Mouse (Mus musculus) layer of hippocampus, postnatal 36 days (tissue): ENCODE measurements around the gene Ankrd31. TPM values are rescaled to one million over a fixed set of nuclear protein-coding genes. Genes with fewer than 3 reads are reported as not detected.
A peak's percentile ranks its signal among the peaks of the same experiment; 100 is the strongest.
"Not testable (repeated sequence)": the region's sequence is repeated elsewhere in the genome, so short reads cannot be mapped to it uniquely, and the experiment has no call there.

Source experiments
- DNase-seq, 2 experiments: peaks; one replicate each; pipeline ENCODE4 v3.0.0; 2022
- total RNA-seq, 2 experiments: library from RNA; stranded (reverse); gene quantifications; 2 replicates each; pipeline ENCODE4 v1.2.3; 2021

Gene Ankrd31
- total RNA-seq = under 1 TPM; 0.66 to 0.97 TPM

DNA sequence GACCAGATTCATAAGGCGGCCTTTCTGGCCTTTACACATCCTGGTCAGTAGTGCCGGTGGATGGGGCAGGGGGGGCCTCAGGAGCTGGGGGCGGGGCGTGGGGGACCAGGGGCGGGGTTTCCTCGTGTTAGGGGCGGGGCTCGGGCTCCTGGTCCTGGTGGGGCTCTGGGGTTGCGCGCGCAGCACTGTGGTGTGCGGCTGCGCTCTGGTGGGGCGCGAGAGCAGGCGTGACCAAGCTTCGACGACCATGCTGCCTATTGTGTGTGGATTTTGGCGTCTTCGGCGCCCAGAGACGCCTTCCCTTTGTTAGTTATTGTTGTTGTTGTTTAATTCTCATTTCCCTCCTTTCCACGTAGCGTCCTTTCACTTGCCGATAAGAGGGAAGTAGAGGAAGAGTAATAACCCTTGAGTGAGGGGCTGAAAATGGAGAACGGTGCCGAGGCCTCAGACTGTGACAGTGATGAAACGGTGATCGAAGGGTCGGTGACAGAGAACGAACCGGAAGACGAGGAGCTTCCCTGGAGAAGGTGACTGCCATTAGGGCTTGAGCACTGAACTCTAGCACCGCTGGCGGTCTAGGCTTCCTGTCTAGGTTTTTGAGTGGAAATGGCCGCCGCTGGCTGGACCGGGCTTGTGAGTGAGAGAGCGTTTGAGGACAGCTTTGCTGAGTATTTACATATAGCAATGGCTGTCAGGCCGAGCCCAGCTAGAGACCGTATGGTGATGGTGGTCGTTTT lies at the start of gene Ankrd31:
Gene Ankrd31, plus strand, starts transcription at position 164 of the 737 bp plus-strand sequence.
- no peak for DNase-seq

- no peak for DNase-seq
Measured at GRCm38 (mm10) chr13:96702567-96703278, 45.3 kb upstream of the Ankrd31 start.

DNA sequence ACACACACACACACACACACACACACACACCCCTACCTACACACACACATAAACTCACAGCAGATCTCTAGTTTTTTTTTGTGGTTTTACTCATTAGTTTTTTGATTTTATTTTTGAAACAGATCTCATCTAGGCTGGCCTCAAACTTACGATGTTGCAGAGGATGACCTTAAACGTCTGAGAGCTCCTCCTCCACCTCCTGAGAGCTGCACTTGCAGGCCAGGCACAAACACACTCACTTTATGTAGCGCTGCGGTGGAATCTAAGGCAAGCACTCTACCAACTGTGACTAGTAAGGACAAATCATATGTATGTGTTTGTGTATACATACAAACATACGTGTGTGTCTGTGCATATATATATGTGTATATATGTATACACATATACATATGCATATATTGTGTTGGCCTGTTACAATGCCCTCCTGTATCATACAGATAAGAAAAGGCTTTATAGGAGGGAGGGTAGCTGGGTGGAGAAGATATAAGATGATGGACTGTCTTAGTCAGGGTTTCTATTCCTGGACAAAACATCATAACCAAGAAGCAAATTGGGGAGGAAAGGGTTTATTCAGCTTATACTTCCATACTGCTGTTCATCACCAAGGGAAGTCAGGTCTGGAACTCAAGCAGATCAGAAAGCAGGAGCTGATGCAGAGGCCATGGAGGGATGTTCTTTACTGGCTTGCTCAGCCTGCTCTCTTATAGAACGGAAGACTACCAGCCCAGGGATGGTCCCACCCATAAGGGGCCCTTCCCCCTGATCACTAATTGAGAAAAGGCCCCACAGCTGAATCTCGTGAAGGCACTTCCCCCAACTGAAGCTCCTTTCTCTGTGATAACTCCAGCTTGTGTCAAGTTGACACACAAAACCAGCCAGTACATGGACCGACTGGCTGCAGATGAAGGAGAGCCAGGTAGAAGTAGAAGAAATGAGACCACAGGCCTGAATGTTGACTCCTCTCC lies 38.5 kb upstream of the Ankrd31 start:
- no peak for DNase-seq

- no peak for DNase-seq
Measured at GRCm38 (mm10) chr13:96716311-96716710, 31.8 kb upstream of the Ankrd31 start.

- DNase-seq = no peak
Measured at GRCm38 (mm10) chr13:96717821-96718220, 30.3 kb upstream of the Ankrd31 start.

DNA sequence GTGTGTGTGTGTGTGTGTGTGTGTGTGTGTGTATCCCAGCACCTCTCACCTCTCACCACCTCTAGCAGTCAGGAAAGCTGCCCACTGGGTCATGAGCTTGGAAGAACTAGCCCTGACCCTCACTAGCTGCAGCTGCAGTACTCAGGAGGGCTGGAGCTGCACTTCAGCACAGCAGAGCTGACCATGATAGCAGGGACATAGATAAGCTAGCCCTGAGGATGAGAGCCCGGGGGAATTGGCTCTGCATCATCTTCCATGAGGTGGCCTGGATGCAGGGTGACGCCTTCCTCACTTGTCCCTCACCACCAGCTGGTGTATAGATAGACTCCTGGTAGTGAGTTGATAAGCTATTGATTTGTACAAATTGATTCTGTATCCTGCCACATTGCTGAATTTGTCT lies 28.1 kb upstream of the Ankrd31 start:
- DNase-seq = no peak

- DNase-seq = no peak
Measured at GRCm38 (mm10) chr13:96728289-96728688, 19.8 kb upstream of the Ankrd31 start.

GRCm38 (mm10) chr13:96729146-96729545 lies 18.9 kb upstream of the Ankrd31 start:
- DNase-seq = no peak

DNA sequence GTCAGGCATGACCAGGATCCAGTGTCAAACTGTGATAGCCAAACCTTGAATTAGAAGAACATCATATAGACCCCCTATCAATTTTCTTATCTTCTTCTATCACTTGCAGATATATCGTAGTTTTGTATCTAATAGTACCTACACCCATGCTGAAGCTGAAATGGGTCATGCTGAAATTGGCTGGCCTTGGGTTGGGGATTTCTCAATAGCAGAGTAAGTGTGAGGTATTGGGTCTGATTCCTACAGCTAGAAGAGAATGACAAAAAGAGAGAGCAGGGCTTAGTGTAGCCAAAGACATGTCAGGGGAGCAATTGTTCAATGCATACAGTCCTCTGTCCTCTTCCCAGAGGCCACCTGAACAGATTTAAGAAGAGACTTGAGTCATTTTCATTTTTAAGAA lies 18.0 kb upstream of the Ankrd31 start:
- no peak for DNase-seq

DNA sequence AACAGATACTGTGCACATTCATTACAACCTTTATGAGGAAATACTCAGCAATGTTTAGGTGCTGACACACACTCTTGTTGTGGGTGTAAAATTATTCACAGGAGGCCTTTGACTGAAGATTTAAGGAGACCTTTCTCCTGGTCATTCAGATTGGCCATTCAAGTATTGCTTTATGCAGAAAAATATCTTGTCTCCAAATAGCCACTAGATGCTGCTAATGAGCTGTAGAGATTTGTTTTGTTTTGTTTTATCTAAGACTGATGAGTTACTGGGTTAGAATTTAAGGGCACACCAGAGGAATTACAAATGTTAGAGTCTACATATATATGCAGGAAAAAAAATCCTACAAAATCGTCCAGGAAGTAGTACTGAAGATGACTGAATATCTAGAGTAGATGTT lies 12.9 kb upstream of the Ankrd31 start:
- DNase-seq = no peak

GRCm38 (mm10) chr13:96740159-96740558 lies 7.9 kb upstream of the Ankrd31 start:
- DNase-seq = no peak

DNA sequence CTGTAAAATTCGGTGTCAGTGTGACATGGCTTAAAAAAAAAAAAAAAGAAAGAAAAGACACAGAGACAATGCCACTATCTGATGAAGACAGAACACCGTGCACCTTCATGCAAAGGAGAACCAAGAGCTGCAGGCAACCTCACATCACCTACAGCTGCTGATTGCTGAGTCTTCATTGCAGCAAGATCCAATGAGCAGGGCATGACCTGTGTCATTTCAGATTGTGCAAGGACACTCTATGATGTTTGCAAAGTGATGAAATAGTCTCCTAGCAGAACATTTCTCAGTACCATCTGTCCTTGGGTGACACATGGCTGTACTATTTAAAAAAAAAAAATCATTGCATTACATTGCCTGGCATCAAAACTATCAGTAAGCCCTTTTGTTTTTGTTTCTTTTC lies 5.2 kb upstream of the Ankrd31 start:
- peak; percentile 2 to 8 for DNase-seq

DNA sequence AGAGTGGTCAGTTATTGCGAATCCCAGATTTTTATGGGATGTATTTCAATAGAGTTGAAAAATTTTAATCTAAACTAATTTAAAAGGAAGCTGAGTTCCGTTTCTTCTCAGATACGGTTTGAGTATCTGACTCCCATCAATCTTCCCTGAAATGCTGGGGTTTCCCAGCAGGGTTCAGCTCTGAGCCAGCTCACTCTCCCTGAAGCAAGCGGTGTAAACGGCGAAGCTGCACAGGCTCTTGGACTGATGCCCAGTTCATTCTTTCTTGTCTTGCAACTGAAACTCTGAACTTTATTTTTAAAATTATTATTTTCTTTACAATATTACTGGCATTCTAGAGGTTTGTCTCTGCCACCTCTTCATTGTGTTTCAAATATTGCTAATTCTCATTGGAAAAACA lies 2.0 kb upstream of the Ankrd31 start:
- DNase-seq = no peak

DNA sequence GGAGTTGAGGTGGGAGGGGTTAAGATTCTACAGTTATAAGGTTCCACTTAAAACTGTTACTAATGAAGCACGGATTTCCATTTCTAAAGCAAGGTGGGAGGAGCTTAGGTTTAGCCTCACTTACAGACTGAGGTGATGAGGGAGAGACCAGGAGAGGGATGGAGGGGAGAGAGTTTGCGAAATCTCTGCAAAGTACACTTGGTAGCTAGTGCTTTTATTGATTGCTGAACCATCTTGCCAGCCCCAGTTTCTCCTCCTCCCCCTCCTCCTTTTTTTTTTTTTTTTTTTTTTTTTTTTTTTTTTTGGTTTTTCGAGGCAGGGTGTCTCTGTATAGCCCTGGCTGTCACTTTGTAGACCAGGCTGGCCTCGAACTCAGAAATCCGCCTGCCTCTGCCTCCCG lies 1.8 kb downstream of the Ankrd31 start:
- no peak for DNase-seq

DNA sequence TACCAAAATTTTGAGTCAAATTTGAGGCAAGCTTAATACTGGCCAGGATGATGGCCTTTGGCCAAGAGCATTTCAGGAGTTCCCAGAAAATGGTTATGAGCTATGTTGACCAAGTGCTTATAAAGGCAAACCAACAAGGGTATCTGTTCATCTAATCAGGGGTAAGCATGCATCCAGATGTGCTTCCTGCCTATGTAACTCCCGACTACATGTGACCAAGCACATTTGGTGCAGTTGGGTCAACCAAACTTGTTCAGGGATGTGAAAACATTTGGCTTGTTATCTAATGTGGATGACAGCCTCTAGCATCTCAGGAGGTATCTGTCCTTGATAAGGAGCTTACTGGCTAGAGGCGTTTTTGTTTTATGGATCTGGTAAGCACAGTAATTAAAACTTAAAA lies 12.8 kb downstream of the Ankrd31 start:
- no peak for DNase-seq

DNA sequence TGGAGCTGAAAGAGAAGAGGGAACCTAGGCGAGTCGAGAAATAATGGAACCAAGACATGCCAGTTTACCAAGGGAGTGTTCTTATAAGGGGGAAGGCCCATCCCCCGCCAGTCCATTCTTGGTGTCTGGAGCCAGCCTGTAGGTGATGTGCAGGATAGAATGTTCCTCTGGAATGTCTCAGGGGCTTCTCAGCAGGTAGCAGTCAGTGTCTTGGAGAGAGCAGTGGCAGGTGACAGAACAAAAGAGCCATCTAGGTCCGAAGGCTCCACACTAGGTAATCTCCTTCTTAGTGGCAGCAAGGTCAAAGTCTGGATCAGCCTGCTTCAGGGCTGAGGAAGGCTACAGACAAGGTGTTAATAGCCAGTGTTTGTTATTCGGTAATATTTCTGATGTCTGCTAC lies 38.0 kb downstream of the Ankrd31 start:
- not testable (repeated sequence) for DNase-seq

DNA sequence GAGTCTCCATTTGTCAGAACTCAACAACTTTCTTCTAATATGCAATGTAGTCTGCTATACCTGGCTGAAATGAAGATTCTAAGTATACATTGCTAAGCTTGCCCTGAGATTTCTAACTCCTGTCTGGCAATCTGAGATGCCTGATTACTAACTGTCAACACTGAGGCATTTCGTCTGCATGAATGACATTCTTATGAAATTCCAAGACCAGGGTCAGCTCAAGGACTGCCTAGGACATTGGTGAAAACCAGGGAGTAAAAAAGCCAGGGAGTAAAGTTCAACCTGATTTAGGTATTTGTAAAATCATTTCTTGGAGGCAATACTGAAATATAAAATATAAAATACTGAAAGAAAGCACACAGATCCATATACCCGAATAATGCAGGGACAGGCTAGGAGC lies 45.4 kb downstream of the Ankrd31 start:
- no peak for DNase-seq

GRCm38 (mm10) chr13:96795301-96795700 lies 47.2 kb downstream of the Ankrd31 start:
- DNase-seq = no peak

- DNase-seq = no peak
Measured at GRCm38 (mm10) chr13:96797500-96797899, 49.4 kb downstream of the Ankrd31 start.

DNA sequence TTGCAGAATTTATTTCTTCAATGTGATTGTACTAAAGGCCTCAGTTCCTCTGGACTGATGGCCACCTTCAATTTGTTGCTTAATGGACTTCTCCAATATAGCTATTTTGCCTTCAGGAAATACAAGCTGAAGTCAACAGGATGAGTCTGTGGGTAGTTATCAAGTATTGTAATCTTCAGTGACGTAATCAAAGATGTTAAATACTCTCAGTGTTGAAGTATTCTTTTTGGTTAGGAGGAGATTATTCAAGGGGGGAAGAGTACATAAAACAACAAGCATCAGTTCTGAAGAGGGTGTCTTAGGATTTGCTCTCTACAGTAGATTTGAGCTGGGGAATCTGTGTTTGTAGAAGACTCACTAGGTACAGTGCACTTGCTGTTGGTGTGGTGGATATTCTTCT lies 101.7 kb downstream of the Ankrd31 start:
- no peak for DNase-seq

- no peak for DNase-seq
Measured at GRCm38 (mm10) chr13:96852133-96852532, 104.1 kb downstream of the Ankrd31 start.

- no peak for DNase-seq
Measured at GRCm38 (mm10) chr13:96853256-96853655, 105.2 kb downstream of the Ankrd31 start.

DNA sequence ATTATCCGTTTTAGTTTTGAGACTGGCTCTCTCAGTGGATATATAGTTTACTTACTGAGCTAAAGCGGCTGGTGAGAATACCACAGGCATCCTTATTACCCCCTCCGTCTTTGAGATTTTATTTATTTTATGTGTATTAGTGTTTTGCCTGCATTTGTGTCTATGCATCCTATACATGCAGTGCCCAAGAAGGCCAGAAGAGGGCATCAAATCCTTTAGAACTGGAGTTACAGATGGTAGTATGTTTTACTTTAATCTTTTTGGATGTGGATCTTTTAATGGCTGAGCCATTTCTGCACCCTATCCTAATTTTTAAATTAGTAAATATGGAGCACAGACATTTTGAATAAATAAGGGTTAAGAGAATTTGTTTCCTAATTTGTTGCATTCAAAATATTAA lies 107.1 kb downstream of the Ankrd31 start:
- DNase-seq = peak; percentile 27 to 66
